Mouse (Mus musculus): ENCODE data around the gene Gm10401. TPM values are rescaled to one million over a fixed set of nuclear protein-coding genes. Genes with fewer than 3 reads are reported as not detected.
"Not testable (repeated sequence)": the region's sequence is repeated elsewhere in the genome, so short reads cannot be mapped to it uniquely, and the experiment has no call there.

Gene Gm10401
- total RNA-seq, 1 experiment from 2014 or later, result 1.2 TPM

DNA sequence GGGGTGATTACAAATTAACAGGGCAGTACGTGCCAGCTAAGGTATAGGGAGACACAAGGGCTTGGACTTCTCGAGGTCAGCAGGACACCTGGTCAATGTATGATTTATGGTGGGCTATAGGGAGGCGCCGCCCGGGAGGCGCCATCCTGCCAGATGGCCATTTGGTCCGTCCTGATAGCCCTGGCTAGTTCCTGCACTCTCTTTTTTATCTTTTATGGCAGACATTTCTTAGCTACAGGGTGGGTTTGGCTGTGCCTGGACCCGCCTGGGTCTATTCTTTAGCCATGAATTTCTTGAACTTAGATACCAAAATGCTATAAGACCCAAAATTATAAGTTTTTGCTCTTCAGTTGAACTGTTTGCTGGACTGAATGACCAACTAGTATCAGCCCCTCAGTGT lies 24.8 kb downstream of the Gm10401 start:
- ATAC-seq (replicated peaks; ENCODE audit: low read depth, poor library complexity, severe bottlenecking), result not testable (repeated sequence)

DNA sequence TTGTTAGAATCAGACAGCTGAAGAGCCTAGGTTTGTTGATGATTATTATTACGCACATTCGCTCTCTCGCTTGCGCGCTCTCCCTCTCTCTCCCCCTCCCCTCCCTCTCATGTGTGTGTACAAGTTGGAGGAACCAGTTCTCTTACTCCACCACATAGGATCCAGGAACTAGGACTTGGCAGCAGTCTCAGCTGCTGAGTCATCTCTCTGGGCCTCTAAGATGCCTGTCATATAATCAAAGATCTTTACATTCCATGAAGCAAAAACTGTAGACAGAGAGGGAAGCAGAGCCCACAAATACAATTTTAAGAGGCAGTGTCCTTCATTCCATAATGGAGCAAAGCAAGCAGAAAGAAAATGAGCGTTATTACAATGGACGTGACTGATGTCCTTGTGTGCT lies 26.0 kb downstream of the Gm10401 start:
- peak; percentile 77 for ATAC-seq (replicated peaks; ENCODE audit: low read depth, poor library complexity, severe bottlenecking)

DNA sequence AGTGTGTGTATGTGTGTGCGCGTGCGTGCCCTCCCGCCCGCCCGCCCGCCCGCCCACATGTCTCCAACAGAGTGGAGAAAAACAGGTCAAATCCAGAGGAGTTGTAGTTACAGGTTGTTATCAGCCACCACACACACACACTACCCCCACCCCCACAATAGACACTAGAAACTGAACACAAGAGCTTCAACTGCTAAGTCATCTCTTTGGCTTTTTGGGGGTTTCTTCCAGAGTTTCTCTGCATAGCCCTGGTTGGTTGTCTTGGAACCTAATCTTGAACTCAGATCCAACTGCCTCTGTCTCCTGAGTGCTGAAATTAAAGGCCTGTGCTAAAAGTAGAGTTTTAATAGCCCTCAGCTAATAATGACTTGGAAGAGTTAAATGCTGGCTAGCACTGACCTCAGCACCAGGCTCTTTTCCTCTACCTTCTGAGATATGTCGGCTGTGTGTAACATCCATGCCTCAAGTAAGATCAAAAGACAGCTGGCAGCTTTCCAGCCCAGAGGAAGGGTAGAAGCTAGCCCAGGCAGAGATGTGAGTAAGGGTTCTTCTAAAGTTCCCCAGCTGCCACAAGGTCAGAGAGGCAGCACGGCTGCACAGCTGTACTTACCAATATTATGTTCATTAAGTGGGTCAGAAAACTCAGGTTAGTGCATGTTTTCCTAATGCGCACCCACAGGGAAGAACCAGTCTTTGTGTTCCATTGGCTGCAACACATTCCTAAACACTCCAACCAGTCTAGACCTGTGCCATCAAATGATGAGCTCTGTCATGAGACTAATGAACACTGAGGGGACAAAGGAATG lies 26.8 kb downstream of the Gm10401 start:
- ATAC-seq (replicated peaks; ENCODE audit: low read depth, poor library complexity, severe bottlenecking), result peak; percentile 39; the same call in 1 of the 2 replicates

DNA sequence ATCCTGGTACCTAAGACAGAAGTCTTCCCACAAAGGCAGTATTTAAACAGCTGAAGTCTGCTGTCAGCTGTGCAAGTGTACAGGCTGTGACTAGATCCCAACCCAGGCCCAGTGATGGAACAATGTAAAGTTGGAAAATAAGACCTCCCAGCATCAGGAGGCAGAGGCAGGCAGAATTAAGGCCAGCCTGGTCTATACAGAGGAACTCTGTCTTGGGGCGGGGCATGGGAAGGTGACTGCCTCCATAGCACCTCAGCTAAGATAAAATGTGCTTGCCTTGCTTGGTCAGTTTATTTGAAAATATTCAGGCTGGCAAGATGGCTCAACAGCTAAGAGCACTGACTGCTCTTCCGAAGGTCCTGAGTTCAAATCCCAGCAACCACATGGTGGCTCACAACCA lies 27.6 kb downstream of the Gm10401 start:
- no peak for ATAC-seq (replicated peaks; ENCODE audit: low read depth, poor library complexity, severe bottlenecking)

DNA sequence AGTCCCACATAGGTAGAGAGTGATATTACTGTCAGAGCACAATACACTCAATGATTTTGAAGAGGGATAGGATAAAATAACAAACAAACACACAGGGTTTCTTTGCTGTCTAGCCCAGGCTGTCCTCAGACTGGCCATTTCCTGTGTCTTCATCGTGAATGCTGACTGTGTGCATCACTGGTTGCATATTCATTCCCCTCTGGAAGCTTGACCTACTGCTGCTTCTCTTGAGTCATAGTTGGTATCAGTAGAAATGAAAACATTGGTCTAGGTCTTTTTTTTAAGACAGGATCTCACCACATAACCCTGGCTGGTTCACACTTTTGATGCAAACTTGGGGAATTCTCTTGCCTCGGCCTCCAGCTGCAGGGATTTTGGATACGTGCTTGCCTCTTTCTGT lies 28.5 kb downstream of the Gm10401 start:
- ATAC-seq (replicated peaks; ENCODE audit: low read depth, poor library complexity, severe bottlenecking), result no peak

DNA sequence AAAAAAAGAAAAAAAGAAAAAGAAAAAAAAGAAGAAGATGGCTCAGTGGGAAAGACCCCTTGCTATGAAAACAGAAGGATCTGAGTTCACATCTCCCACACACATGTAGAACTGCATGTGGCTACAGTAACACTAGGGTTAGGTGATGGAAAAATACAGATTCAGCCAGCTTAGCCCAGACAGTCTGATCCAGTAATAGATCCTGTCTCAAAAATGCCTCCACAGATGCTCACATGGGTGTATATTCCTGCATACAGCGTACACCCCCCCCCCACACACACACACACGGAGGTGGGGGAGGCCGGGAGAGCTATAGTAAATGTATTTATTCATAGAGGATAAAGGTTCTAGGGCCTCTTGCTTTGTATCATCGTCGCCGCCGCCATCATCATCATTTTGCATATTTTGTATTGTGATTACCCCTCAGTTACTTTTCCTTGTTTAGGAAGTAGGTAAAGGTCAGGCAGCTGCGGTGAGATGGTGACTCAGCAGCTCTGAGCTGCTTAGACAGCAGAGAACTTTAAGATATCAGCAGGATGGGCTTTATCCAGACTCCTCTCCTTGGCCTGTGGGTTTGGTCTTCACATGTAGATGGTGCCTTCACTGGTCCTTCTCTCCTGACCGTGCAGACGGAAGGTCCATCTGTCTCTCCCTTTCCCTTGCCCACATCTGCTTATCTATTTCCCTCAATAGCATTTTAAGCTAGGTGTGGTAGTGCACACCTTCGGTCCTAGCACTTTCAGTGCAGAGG lies 29.2 kb downstream of the Gm10401 start:
- peak; percentile 30 for ATAC-seq (replicated peaks; ENCODE audit: low read depth, poor library complexity, severe bottlenecking)

DNA sequence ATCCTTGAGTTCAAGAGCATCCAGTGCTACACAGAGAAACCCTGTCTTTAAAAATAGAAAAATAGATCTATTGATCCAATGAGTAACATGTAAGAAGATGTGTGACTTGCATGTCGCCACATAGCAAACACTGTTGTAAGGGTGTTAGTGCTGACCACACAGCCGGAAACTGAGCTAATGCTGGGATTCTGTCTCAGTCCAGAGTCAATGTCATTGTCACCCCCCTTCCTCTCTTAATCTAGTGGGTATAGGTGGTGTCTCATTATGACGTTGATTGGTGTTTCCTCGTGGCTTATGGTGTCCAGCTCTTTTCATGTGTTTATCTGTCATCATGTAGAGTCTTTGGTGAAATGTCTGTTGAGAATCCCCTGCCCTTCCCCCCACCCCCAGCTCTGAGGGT lies 31.9 kb downstream of the Gm10401 start:
- no peak for ATAC-seq (replicated peaks; ENCODE audit: low read depth, poor library complexity, severe bottlenecking)

DNA sequence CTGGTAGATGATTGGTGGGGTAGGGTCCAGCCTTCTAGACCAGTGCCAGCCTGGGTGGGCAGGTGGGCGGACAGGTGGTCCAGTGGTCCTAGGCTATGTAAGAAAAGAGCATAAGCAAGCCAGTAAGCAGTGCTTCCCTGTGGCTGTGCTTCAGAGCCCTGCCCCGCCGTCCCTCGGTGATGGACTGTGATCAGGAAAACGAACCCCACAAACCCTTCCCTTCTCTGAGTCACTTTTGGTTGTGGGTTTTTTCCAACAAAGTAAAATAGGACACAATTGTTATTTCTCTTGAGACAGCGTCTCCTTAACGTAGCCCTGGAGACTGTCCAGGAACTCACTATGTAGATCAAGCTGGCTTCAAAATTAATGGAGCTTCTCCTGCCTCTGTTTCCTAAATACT lies 34.7 kb downstream of the Gm10401 start:
- ATAC-seq (replicated peaks; ENCODE audit: low read depth, poor library complexity, severe bottlenecking), result no peak

DNA sequence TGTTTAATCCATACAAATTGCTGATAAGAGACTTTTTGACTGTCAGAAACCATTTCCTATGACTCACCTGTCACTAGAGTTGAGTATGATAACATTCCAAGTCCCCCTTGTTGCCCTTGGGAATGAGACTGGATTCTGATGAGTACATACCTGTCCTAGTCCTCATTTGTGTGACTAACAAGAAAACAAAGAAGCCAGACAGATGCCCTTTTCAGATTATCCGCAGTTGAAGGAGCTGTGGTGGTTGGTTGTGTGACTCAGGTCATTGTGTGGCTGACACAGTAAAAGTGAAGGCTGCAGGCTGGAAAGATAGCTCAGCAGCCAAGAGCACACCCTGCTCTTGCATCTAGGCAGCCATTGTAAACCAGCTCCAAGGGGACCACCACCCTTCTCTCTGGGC lies 35.5 kb downstream of the Gm10401 start:
- ATAC-seq (replicated peaks; ENCODE audit: low read depth, poor library complexity, severe bottlenecking), result no peak

DNA sequence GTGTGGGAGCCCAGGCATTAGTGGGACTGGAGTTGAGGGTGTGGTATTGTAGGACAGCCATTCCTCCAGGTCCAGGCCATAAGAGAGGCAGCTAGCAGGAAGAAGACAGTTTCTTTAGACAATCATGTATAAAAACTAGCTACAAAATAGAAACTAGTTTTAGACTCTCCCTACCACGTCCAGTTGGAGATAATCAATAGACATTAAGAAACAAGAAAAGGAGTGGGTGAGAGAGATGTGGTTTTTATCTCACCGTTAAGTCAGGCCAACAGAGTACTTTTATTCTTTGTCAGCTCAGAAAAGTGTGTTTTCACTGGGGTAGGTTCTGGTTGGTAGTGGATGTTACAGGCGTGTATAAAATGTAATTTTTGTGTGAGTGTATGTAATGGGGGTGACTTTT lies 37.1 kb downstream of the Gm10401 start:
- no peak for ATAC-seq (replicated peaks; ENCODE audit: low read depth, poor library complexity, severe bottlenecking)

DNA sequence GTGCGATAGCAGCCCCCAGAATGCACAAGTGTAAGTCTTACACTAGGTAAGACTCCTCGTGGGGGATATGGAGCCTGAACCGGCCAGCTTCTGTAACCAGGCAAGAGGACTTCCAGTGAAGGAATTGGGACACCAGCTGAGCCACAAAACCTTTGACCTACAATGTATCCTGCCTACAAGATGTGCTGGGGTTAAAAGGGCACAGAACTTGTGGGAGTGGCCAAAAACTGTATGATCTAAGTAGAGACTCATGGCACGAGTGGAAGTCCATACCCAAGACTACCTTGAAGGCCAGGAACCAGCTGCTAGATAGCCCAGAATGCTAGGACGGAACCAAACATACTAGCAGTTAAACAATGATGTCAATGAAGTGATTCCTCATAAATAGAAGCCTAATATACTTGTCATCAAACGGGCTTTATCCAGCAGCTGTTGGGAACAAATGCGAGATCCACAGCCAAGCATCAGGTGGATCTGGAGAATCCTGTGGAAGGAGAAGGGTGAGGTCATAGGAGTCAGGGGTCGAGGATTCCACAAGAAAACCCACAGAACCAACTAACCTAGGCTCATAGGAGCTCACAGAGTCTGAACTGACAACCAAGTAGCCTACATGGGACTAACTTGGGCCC lies 37.9 kb downstream of the Gm10401 start:
- no peak for ATAC-seq (replicated peaks; ENCODE audit: low read depth, poor library complexity, severe bottlenecking)

DNA sequence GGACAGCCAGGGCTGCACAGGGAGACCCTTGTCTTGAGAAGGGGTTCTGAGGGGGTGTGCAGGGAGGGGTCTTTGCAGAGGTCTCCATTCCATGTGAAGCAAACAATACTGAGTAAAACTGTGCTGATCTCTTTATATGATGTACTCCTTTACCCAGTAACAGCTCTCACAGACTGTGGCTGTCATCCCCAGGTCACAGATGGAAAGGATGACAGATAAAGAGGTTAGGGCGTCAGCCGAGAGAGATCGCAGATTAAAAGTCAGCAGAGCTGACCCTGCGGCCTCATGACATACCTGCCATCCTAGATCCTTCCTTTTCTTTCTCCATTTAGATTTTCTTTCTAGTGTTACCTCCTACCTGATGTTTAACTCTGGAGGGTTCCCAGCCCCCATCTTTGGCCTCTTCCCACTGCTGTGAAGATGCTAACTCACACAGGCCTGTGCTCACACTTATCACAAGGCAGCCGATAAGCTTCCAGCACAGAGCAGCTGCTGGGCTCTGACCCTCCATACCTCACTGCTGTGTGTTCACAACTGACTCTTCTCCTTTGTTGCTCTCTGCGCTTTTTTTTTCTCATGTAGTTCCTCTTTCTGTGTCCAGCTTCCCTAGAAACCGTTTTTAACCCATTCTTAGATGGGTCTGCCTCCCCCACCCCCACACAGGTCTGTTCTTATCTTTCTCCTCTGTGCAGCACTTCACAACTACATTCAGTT lies 39.4 kb downstream of the Gm10401 start:
- peak; percentile 83 for ATAC-seq (replicated peaks; ENCODE audit: low read depth, poor library complexity, severe bottlenecking)

DNA sequence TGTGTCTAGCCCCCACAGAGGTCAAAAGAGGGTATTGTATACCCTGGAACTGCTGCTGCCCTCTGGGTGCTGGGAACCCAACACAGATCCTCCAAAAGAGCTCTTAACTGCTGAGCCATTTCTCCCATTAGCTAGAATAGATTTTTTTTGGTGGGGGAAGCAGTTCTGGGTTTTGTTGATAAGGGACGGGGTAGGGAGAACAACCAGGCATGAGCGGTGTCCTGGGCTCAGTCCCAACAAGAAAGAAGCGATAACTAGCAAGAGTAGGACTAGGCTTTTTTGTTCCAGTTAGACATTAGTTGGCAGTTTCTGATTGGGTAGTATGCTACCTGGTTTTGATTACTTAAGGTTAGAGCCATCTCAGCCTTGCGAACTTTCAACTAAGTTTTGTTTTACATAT lies 40.9 kb downstream of the Gm10401 start:
- peak; percentile 39 for ATAC-seq (replicated peaks; ENCODE audit: low read depth, poor library complexity, severe bottlenecking)

DNA sequence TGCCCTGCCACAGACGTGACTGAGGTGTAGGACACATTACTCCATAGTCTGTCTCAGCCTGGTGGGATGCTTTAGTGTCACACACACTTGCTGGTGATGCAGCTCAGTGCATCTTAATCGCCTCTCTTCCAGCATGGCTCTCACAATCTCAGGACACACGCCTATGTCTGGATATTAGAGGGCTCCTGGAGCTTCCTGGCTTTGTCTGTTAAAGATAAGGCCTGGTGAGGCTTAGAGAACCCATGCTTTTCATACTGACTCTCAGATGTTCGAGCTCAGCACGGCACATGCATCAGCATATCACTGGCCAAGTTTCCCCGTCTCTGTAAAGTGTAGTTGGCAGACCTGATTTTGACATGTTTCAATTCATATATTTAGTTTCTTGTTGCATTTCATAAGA lies 42.7 kb downstream of the Gm10401 start:
- ATAC-seq (replicated peaks; ENCODE audit: low read depth, poor library complexity, severe bottlenecking), result peak; percentile 19; the same call in 1 of the 2 replicates

DNA sequence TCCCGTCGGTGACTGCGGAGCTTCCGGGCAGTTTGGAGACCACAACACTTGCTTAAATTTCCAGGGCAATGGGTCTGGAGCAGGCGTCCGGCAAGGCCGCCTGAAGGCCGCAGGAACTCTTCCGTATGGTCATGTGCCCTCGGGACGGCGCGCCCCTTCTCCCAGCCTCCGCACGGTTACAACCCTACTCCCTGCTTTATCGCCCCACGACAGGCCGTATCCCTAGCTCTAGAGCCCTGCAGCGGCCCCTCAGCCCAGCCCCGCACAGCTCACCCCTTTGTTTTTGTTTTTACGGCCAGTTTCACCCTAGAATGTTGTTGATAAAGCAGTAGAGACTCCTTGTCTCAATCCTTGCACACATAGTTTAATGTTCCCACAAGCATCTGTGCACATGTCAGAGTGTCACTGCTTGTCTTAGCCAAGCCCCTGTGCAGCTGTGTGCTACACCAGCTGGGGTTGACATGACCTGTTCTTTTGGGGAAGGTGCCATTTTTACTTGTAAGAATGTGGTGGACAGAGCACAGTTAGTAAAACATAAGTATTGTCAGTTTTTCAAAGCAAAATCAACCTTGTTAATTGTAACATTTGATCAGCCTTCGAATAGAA lies 44.2 kb downstream of the Gm10401 start:
- no peak for ATAC-seq (replicated peaks; ENCODE audit: low read depth, poor library complexity, severe bottlenecking)

DNA sequence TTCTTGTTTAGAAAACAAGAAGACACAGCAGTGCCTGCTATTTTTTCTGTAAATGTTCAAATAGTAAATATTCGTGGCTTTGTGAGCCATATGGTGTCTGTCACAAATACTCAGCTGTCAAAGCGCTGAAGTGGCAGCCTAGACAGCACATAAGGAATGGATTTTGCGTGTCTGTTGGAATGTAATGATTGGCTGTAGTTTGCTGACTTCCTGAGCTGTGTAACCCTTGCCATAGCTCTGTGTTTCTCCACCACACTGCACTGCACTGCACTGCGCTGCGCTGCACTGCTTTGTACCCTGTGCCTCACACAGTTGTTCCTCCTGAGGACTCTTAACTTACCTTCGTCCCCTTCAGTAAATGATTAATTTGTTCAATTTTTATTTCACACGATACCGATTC lies 45.5 kb downstream of the Gm10401 start:
- ATAC-seq (replicated peaks; ENCODE audit: low read depth, poor library complexity, severe bottlenecking), result no peak

DNA sequence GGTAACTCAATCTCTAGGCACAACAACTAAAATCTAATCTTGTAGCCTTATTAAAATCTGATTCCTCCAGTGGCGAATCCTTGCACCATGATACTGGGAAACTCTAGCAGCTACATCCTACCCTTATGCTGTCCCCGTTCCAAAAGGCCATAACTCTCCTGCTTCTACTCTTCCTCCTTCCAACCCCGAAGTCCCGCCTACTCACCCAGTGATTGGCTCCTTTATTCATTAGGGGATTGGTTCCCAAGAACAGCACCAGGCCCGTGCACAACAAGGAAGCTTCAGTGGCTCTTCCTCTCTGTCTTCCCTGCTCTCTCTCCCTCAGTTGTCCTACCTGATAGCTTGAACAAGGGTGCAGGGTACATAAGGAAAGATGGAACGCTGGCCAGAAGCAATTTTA lies 47.3 kb downstream of the Gm10401 start:
- ATAC-seq (replicated peaks; ENCODE audit: low read depth, poor library complexity, severe bottlenecking), result no peak

DNA sequence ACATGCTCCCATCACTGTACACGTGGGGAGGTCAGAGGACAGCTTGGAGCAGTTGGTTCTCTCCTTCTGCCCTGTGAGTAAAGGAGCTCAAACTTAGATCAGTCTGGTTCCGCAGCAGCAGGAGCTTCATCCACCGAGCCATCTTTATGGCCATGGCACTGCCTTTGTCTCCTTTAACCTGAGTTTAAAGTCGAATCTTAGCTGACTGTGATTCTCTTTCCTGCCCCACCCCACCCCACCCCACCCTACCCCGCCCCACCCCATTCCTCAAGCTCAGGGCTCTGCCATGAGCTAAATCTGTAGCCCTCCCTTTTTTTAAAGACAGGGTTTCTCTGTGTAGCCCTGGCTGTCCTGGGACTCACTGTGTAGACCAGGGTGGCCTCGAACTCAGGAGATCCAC lies 48.4 kb downstream of the Gm10401 start:
- no peak for ATAC-seq (replicated peaks; ENCODE audit: low read depth, poor library complexity, severe bottlenecking)
